Mouse (Mus musculus) neutrophil, adult 5-6 weeks (primary cell): ENCODE results near the gene Diexf. TPM values are rescaled to one million over a fixed set of nuclear protein-coding genes. Genes with fewer than 3 reads are reported as not detected.

Source experiments
- total RNA-seq: library from RNA; stranded (forward); fragments of 200-1000 nt; gene quantifications from 2 replicates; pipeline ENCODE4 v1.2.3, GENCODE M21; 2017

Gene Diexf
- total RNA-seq, 1 experiment from 2014 or later = 27.9 TPM

Other genes starting within 250 kb of the Diexf start
- gene Syt14, start 94.5 kb downstream of the Diexf start, total RNA-seq = under 0.01 and 0.23 TPM in 2 replicates
- gene Irf6, start 22.8 kb upstream of the Diexf start, total RNA-seq = 1.1 and 1.7 TPM in 2 replicates
- gene A130010J15Rik, start 37.8 kb upstream of the Diexf start, total RNA-seq = 6.8 and 7.4 TPM in 2 replicates
- gene Traf3ip3, start 71.4 kb upstream of the Diexf start, total RNA-seq = 473 and 476 TPM in 2 replicates
- gene Lamb3, start 77.4 kb upstream of the Diexf start, total RNA-seq = 25.7 and 29.8 TPM in 2 replicates
- 12.5 and 13.6 TPM in 2 replicates for gene Hsd11b1, start 133.8 kb upstream of the Diexf start, total RNA-seq
- gene G0s2, start 142.9 kb upstream of the Diexf start, total RNA-seq = 169 and 190 TPM in 2 replicates
- not detected in 2 replicates for gene Camk1g, start 240.0 kb upstream of the Diexf start, total RNA-seq